Mouse (Mus musculus): ENCODE measurements around the gene Tfpi. TPM values are rescaled to one million over a fixed set of nuclear protein-coding genes. Genes with fewer than 3 reads are reported as not detected.
"Not testable (repeated sequence)": the region's sequence is repeated elsewhere in the genome, so short reads cannot be mapped to it uniquely, and the experiment has no call there.

Tfpi gene
- polyA plus RNA-seq, 1 experiment from 2014 or later = 23.0 TPM

DNA sequence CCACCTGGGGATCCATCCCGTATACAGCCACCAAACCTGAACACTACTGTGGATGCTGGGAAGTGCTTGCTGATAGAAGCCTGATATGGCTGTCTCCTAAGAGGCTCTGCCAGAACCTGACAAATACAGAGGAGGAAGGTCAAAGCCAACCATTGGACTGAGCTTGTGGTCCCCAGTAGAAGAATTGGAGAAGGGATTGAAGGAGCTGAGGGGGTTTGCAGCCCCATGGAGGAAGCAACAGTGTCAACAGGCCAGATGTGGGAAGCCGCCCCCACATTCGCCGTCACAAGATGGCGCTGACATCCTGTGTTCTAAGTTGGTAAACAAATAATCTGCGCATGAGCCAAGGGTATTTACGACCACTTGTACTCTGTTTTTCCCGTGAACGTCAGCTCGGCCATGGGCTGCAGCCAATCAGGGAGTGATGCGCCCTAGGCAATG is 28.4 kb upstream of the Tfpi start:
- H3K4me2 ChIP-seq = peak overlapping the region; percentile 57
- DNase-seq (peak; percentile 67), ATAC-seq (ENCODE audit: low read depth) (peak; percentile 88)
- H3K27ac ChIP-seq = peak overlapping the region; percentile 83
- WGBS (ENCODE audit: insufficient replicate concordance) = 44% methylated on average over 6 of the region's 11 CpGs
- H3K27me3 ChIP-seq; H3K9me3 ChIP-seq (replicated peaks); H3K36me3 ChIP-seq; H3K4me1 ChIP-seq (replicated peaks): not testable (repeated sequence)
- peak overlapping the region; percentile 59 for H3K9ac ChIP-seq
- peak overlapping the region; percentile 51 for H3K4me3 ChIP-seq (replicated peaks)

GRCm38 (mm10) chr2:84504285-84504684 is 27.7 kb upstream of the Tfpi start:
- no peaks in the 10 kb centered on the region for H3K9me3 ChIP-seq (replicated peaks)
- H3K27ac ChIP-seq = no peak overlapping the region
- no peaks in the 10 kb centered on the region for H3K36me3 ChIP-seq
- H3K4me1 ChIP-seq (replicated peaks) = peaks cover 4% of the 10 kb centered on the region; the same call in 1 of the 2 replicates
- H3K9ac ChIP-seq = no peak overlapping the region
- H3K27me3 ChIP-seq = no peaks in the 10 kb centered on the region
- DNase-seq (no peak), ATAC-seq (ENCODE audit: low read depth) (no peak)
- H3K4me3 ChIP-seq (replicated peaks) = no peak overlapping the region
- H3K4me2 ChIP-seq = peak overlapping the region; percentile 57; the same call in 1 of the 2 replicates
- WGBS (ENCODE audit: insufficient replicate concordance) = 44% methylated on average over 4 of the region's 4 CpGs

DNA sequence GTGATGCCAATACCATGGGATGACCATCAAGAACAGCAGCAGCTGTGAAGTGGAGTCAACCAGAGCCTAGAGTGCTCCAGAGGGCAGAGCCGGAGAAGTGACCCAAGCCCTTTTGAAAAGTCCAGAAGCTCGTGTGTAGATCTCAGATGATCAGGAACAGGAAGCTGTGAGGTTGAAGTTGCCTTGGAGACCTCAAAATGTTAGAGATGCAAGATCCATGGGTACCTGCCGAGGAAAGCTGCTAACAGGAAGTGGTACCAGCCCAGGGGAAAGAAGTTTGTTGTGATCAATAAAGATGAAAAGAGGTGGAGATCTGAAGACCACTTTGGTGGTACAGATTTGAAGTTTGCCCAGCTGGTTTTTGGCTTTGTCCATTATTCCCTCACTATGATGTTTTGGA is 22.3 kb upstream of the Tfpi start:
- no peaks in the 10 kb centered on the region for H3K27me3 ChIP-seq
- no peak overlapping the region for H3K4me3 ChIP-seq (replicated peaks)
- no peaks in the 10 kb centered on the region for H3K4me1 ChIP-seq (replicated peaks)
- DNase-seq = no peak
- H3K4me2 ChIP-seq = no peak overlapping the region
- H3K27ac ChIP-seq = no peak overlapping the region
- H3K9me3 ChIP-seq (replicated peaks) = no peaks in the 10 kb centered on the region
- ATAC-seq (ENCODE audit: low read depth) = no peak
- H3K9ac ChIP-seq = no peak overlapping the region
- 48% methylated on average over 3 of the region's 3 CpGs for WGBS (ENCODE audit: insufficient replicate concordance)
- H3K36me3 ChIP-seq = no peaks in the 10 kb centered on the region

DNA sequence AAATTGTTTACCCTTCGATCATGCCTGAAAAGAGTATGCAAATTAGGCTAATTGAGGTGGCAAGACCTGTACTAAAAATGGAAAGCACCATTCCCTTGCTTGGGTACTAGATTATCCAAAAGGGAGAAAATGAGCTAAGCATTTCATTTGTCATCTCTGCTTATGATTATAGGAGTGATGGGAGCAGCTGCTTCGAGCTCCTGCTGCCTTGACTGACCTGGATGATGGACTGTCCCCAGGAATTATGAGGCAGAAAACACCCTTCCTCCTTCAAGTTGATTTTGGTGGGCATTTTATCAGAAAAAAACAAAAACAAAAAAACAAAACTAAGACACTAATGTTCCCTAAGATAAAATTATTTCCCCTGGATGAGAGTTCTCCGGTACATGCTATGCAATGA is 18.5 kb upstream of the Tfpi start:
- H3K27ac ChIP-seq = no peak overlapping the region
- H3K4me3 ChIP-seq (replicated peaks) = no peak overlapping the region
- WGBS (ENCODE audit: insufficient replicate concordance) = 69% methylated on average over 3 of the region's 3 CpGs
- DNase-seq = no peak
- no peaks in the 10 kb centered on the region for H3K4me1 ChIP-seq (replicated peaks)
- H3K27me3 ChIP-seq = 0 out of 2 replicates have a peak, but pooled peaks cover 3% of the 10 kb centered on the region
- H3K9ac ChIP-seq = no peak overlapping the region
- H3K4me2 ChIP-seq = no peak overlapping the region
- H3K9me3 ChIP-seq (replicated peaks) = no peaks in the 10 kb centered on the region
- H3K36me3 ChIP-seq = no peaks in the 10 kb centered on the region
- no peak for ATAC-seq (ENCODE audit: low read depth)

GRCm38 (mm10) chr2:84493626-84494025 is 17.1 kb upstream of the Tfpi start:
- DNase-seq (no peak), ATAC-seq (ENCODE audit: low read depth) (no peak)
- no peak overlapping the region for H3K4me3 ChIP-seq (replicated peaks)
- H3K4me2 ChIP-seq = no peak overlapping the region
- no peak overlapping the region for H3K27ac ChIP-seq
- 72% methylated on average over 2 of the region's 2 CpGs for WGBS (ENCODE audit: insufficient replicate concordance)
- no peaks in the 10 kb centered on the region for H3K9me3 ChIP-seq (replicated peaks)
- H3K4me1 ChIP-seq (replicated peaks) = no peaks in the 10 kb centered on the region
- H3K9ac ChIP-seq = no peak overlapping the region
- 0 out of 2 replicates have a peak, but pooled peaks cover 3% of the 10 kb centered on the region for H3K27me3 ChIP-seq
- no peaks in the 10 kb centered on the region for H3K36me3 ChIP-seq

- no peaks in the 10 kb centered on the region for H3K9me3 ChIP-seq (replicated peaks)
- H3K4me2 ChIP-seq = no peak overlapping the region
- no peak overlapping the region for H3K4me3 ChIP-seq (replicated peaks)
- no peak overlapping the region for H3K27ac ChIP-seq
- no peaks in the 10 kb centered on the region for H3K36me3 ChIP-seq
- 71% methylated on average over 1 of the region's 1 CpGs for WGBS (ENCODE audit: insufficient replicate concordance)
- H3K9ac ChIP-seq = no peak overlapping the region
- DNase-seq (no peak), ATAC-seq (ENCODE audit: low read depth) (no peak)
- no peaks in the 10 kb centered on the region for H3K4me1 ChIP-seq (replicated peaks)
- 0 out of 2 replicates have a peak, but pooled peaks cover 3% of the 10 kb centered on the region for H3K27me3 ChIP-seq
Measured at GRCm38 (mm10) chr2:84491715-84492114, 15.1 kb upstream of the Tfpi start.

DNA sequence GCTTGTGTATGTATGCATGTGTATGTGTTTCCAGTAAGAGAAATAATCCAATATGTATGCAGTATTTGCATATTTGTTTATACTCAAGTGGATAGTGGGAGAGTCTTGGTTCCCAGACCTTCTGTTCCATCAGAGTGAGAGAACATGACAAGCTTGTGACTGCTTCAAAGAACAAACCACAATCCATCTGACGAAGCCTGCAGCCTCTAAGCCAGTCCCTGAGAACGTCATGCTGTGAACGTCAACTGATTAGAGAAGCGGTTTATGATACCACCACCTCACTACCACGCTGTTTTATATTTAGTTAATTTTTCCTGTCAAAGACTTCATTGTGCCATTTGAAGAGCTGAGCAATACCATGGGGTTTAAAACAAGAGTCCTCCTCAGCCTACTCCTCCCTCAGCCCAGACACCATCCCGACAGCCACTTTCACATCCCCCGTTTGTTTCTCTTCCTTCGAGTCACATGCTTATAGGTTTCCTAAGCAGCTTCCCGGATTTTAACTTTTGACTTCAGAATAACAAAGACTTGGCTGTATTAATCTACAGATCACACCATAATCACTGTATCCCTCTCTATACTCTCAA is 11.2 kb upstream of the Tfpi start:
- 48% methylated on average over 9 of the region's 9 CpGs for WGBS (ENCODE audit: insufficient replicate concordance)

GRCm38 (mm10) chr2:84481863-84482262 is 5.3 kb upstream of the Tfpi start:
- Histone ChIP-seq H3K27ac (no peak overlapping the region), H3K4me1 (replicated peaks) (peaks cover 4% of the 10 kb centered on the region), H3K4me3 (replicated peaks) (no peak overlapping the region), H3K9ac (no peak overlapping the region), H3K27me3 (no peaks in the 10 kb centered on the region), H3K4me2 (peak overlapping the region; percentile 3; the same call in 1 of the 2 replicates), H3K9me3 (replicated peaks) (no peaks in the 10 kb centered on the region), H3K36me3 (no peaks in the 10 kb centered on the region)
- DNase-seq (no peak), ATAC-seq (ENCODE audit: low read depth) (no peak)
- 13% methylated on average over 7 of the region's 7 CpGs for WGBS (ENCODE audit: insufficient replicate concordance)

More for the DNA sequence above, 11.2 kb upstream of the Tfpi start:
- Histone ChIP-seq H3K36me3 (no peaks in the 10 kb centered on the region), H3K9me3 (replicated peaks) (no peaks in the 10 kb centered on the region), H3K4me2 (no peak overlapping the region), H3K4me1 (replicated peaks) (no peaks in the 10 kb centered on the region), H3K27ac (no peak overlapping the region), H3K4me3 (replicated peaks) (no peak overlapping the region), H3K27me3 (0 out of 2 replicates have a peak, but pooled peaks cover 3% of the 10 kb centered on the region), H3K9ac (no peak overlapping the region)
- DNase-seq (no peak), ATAC-seq (ENCODE audit: low read depth) (no peak)

- ATAC-seq (ENCODE audit: low read depth) = no peak
- WGBS (ENCODE audit: insufficient replicate concordance) = 8% methylated on average over 3 of the region's 3 CpGs
- Histone ChIP-seq H3K9me3 (replicated peaks) (no peaks in the 10 kb centered on the region), H3K9ac (peak overlapping the region; percentile 39; the same call in 1 of the 2 replicates), H3K27ac (no peak overlapping the region; the same call in 1 of the 2 replicates), H3K36me3 (no peaks in the 10 kb centered on the region), H3K27me3 (no peaks in the 10 kb centered on the region), H3K4me2 (peak overlapping the region; percentile 50), H3K4me1 (replicated peaks) (peaks cover 23% of the 10 kb centered on the region), H3K4me3 (replicated peaks) (peak overlapping the region; percentile 28; the same call in 1 of the 2 replicates)
- DNase-seq = peak; percentile 33
Measured at GRCm38 (mm10) chr2:84479036-84479435, 2.5 kb upstream of the Tfpi start.

GRCm38 (mm10) chr2:84477759-84478158 is 1.2 kb upstream of the Tfpi start:
- Histone ChIP-seq H3K4me3 (replicated peaks) (no peak overlapping the region), H3K4me2 (no peak overlapping the region), H3K27ac (no peak overlapping the region), H3K9me3 (replicated peaks) (no peaks in the 10 kb centered on the region), H3K27me3 (no peaks in the 10 kb centered on the region), H3K9ac (no peak overlapping the region), H3K36me3 (peaks cover 4% of the 10 kb centered on the region; the same call in 1 of the 2 replicates), H3K4me1 (replicated peaks) (peaks cover 23% of the 10 kb centered on the region)
- ATAC-seq (ENCODE audit: low read depth) (no peak), DNase-seq (no peak)
- 83% methylated on average over 6 of the region's 6 CpGs for WGBS (ENCODE audit: insufficient replicate concordance)

DNA sequence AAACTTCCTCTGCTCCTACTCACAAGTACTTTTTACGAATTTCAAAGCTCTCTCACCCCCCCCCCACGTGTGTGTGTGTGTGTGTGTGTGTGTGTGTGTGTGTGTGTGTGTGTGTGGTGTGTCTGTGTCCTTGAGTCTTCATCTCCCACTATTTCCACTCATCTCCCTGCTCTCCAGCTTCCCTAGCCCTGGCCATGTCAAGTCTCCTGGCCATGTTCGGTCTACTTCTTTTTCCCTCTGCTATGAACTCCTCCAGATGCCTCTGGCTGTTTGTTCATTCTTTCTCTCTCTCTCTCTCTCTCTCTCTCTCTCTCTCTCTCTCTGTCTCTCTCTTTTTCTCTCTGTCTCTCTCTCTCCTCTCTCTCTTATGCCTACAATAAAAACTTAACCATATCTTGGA is 444 bp downstream of the Tfpi start:
- peak overlapping the region; percentile 68 for H3K27ac ChIP-seq
- no peaks in the 10 kb centered on the region for H3K9me3 ChIP-seq (replicated peaks)
- peaks cover 11% of the 10 kb centered on the region; the same call in 1 of the 2 replicates for H3K36me3 ChIP-seq
- no peak for DNase-seq
- 13% methylated on average over 3 of the region's 3 CpGs for WGBS (ENCODE audit: insufficient replicate concordance)
- H3K4me2 ChIP-seq = peak overlapping the region; percentile 57
- H3K4me3 ChIP-seq (replicated peaks) = peak overlapping the region; percentile 45
- peak; percentile 52; the same call in 1 of the 2 replicates for ATAC-seq (ENCODE audit: low read depth)
- H3K4me1 ChIP-seq (replicated peaks) = peaks cover 23% of the 10 kb centered on the region
- peak overlapping the region; percentile 38 for H3K9ac ChIP-seq
- no peaks in the 10 kb centered on the region for H3K27me3 ChIP-seq

DNA sequence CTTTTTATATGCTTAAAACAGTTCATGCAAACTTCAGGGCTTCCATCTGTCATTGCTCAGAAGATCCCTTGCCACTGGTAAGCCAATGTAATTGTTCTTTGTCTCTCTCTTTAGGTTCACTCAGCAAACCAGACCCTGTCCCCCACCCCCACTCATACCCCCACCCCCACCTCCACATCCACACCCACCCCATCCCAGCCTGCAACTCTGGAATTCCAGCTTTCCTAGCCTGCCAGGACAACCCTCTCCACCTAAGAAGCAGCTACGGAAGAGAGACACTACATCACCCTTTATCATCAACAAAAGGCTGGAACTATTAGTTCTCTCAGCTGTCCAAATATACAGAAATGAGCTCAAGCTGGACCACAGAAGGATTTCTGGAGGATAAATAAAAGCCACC is 974 bp downstream of the Tfpi start:
- no peaks in the 10 kb centered on the region for H3K9me3 ChIP-seq (replicated peaks)

More for the DNA sequence above, 974 bp downstream of the Tfpi start:
- Histone ChIP-seq H3K9ac (peak overlapping the region; percentile 38), H3K4me2 (peak overlapping the region; percentile 57), H3K4me3 (replicated peaks) (peak overlapping the region; percentile 45), H3K36me3 (peaks cover 11% of the 10 kb centered on the region; the same call in 1 of the 2 replicates), H3K27me3 (no peaks in the 10 kb centered on the region), H3K4me1 (replicated peaks) (peaks cover 23% of the 10 kb centered on the region), H3K27ac (peak overlapping the region; percentile 68)
- WGBS (ENCODE audit: insufficient replicate concordance) = 14% methylated on average over 1 of the region's 1 CpGs
- DNase-seq = no peak
- ATAC-seq (ENCODE audit: low read depth) = no peak
